Mouse (Mus musculus): Measurements from ENCODE around the gene Hoxc13. TPM values are rescaled to one million over a fixed set of nuclear protein-coding genes. Genes with fewer than 3 reads are reported as not detected.

Hoxc13 gene
- polyA plus RNA-seq, 1 experiment from 2014 or later, result not detected

DNA sequence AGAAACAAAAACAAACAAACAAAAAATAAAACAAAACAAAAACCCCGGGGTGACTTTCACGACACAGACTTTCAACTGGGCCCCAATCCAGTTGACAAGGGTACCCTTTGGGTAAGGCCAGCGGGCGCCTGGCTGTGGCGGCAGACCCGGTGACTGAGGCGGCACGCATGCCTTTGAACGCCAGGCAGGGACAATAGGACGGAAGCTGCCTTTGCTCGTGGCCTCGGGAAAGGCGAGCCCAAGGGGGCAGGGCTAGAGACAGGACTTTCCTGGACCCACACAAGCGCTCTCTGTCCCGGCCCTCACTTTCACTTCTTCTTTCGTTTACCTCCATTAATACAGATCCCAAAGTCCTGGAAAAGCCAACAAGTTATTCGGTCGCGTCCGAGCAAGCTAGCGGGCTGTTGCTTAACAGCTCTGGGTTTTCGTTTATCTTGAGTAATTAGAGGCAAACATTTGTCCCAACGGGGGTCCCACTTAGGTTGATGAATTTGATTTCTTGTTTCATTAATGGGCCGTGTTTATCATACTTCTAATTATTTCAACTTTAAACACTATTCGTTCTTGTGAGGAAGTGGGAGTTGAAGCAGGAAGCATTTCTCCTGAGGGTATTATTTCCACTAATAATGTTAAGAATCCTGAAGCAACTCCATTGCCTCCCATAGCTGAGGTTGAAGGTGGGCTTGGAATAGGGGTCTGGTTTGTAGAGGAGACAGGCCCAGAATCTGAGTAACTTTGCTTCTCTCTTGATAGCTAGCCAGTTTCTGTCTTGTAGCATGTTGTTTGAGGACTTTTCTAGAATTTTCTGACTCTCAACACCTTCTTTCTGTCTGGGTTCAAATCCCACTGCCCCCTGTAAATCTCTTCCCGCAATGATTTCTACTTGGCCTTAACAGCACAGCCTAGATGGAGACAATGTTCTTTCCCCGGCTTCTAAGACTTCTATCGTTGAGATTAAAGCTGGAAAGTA, 43.1 kb downstream of the Hoxc13 start:
- Histone ChIP-seq H3K4me3 (ENCODE audit: low read depth, low read length) (no peak overlapping the region), H3K9me3 (ENCODE audit: control insufficient read depth, low read length) (no peaks in the 10 kb centered on the region), H3K27me3 (ENCODE audit: control insufficient read depth, insufficient read depth, low read length) (peaks cover 52% of the 10 kb centered on the region), H3K4me1 (replicated peaks; ENCODE audit: control insufficient read depth, insufficient read depth) (no peaks in the 10 kb centered on the region), H3K36me3 (ENCODE audit: control insufficient read depth, insufficient read depth, low read length) (no peaks in the 10 kb centered on the region), H3K4me2 (replicated peaks; ENCODE audit: low read depth) (no peak overlapping the region), H3K9ac (ENCODE audit: low read length) (no peak overlapping the region), H3K27ac (replicated peaks) (no peak overlapping the region)
- no peak for TF ChIP-seq EP300 (optimal IDR thresholded peaks at IDR 0.05)
- no peak for TF ChIP-seq CTCF (IDR thresholded peaks at IDR 0.05; ENCODE audit: low read depth)
- ATAC-seq (ENCODE audit: low FRiP score, low TSS enrichment) (no peak), DNase-seq (ENCODE audit: low spot score) (no peak)
- 4% methylated on average over 28 of the region's 28 CpGs for WGBS

DNA sequence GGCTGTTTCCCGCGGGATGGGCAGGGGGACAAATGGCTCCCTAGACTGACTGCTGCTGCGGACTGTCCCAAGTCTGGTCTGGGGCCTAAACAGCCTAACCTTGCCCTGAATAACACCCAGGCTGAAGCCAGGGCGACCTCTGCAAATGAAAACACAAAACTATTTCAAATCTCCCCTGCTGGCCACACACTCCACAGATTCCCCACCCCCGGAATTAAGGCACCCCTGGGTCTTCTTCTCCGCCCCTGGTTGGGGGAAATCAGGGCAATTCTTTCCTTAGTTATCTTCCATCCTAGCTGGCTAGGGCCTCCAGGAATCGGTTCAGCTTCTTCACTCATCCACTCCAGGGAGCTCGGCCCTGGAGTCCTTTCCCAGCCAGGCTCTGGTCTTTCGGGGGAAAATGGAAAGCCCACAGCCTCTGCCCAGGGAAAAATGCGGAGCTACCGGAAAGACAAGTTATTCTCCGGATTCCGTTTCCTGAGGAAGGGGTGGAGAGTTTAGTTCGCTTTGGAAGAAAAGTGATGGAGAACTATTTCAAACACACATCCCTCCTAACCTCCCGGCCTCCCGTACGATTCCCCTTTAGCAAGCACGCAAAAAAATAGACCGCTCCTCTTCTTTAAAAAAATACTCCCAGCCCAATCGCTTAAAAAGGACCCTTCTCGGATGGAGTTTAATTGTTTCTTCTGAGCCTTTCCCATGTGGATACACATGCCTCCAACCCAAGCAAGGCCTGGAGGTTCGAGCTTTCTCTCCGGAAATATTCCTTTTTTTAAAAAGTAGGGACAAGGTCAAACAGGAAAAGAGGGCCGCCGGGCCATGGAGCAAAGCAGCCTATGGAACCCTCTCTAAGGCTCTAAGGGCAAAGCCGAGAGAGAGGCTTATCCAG, 44.3 kb downstream of the Hoxc13 start:
- H3K9me3 ChIP-seq (ENCODE audit: control insufficient read depth, low read length), result no peaks in the 10 kb centered on the region
- H3K36me3 ChIP-seq (ENCODE audit: control insufficient read depth, insufficient read depth, low read length), result no peaks in the 10 kb centered on the region
- WGBS, result 9% methylated on average over 26 of the region's 26 CpGs
- H3K4me3 ChIP-seq (ENCODE audit: low read depth, low read length), result no peak overlapping the region
- H3K27me3 ChIP-seq (ENCODE audit: control insufficient read depth, insufficient read depth, low read length), result peaks cover 48% of the 10 kb centered on the region
- ATAC-seq (ENCODE audit: low FRiP score, low TSS enrichment) (no peak), DNase-seq (ENCODE audit: low spot score) (no peak)
- no peak for TF ChIP-seq CTCF (IDR thresholded peaks at IDR 0.05; ENCODE audit: low read depth)
- H3K9ac ChIP-seq (ENCODE audit: low read length), result no peak overlapping the region
- H3K4me1 ChIP-seq (replicated peaks; ENCODE audit: control insufficient read depth, insufficient read depth), result no peaks in the 10 kb centered on the region
- H3K4me2 ChIP-seq (replicated peaks; ENCODE audit: low read depth), result no peak overlapping the region
- H3K27ac ChIP-seq (replicated peaks), result no peak overlapping the region

DNA sequence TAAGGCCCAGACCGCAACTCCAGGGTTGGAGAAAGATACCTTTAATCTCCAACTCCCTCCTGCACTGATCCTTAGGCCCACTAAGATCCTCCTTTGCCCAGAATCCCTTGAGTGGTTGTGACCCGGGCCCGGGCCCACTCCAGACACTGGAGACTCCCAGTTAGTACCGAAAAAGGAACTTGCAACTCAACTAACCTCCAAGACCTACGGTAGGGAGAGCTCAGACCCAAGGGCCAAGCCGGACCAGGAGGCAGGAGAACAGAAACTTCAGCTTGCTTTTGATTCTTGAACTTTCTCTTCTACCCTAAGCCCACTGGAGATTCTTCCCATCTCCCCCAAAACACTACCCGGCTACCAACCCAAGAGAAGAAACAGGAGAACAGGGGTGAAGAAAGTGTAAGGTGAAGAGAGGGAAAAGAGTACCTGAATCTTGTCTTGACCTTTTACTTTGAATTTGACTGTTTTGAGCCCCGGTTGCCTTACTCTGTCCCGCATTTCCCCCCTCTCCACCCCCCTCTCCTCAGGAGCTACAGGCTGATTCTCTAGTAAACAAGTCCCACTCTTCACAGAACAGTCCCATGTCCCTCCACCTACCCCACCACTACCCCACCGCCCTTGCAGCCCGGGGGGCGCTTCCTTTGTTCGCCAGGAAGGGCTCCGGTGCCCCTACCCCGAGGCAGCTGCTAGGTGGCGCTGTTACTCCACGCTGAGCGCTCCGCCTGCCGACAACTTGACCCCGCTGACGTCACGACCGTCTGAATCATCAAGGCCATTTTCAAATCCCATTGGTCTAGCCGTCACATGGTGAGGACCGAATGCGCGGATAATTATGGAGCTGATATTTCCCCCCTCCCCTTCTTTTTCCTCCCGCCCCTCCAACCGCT, 45.2 kb downstream of the Hoxc13 start:
- 6% methylated on average over 29 of the region's 30 CpGs for WGBS
- no peaks in the 10 kb centered on the region for H3K9me3 ChIP-seq (ENCODE audit: control insufficient read depth, low read length)
- DNase-seq (ENCODE audit: low spot score) (peak; percentile 84), ATAC-seq (ENCODE audit: low FRiP score, low TSS enrichment) (peak; percentile 72)
- no peak overlapping the region for H3K27ac ChIP-seq (replicated peaks)
- H3K4me3 ChIP-seq (ENCODE audit: low read depth, low read length), result peak overlapping the region; percentile 21
- TF ChIP-seq EP300 (optimal IDR thresholded peaks at IDR 0.05) (no peak), CTCF (IDR thresholded peaks at IDR 0.05; ENCODE audit: low read depth) (peak; percentile 88)
- H3K4me2 ChIP-seq (replicated peaks; ENCODE audit: low read depth), result peak overlapping the region; percentile 37
- H3K4me1 ChIP-seq (replicated peaks; ENCODE audit: control insufficient read depth, insufficient read depth), result no peaks in the 10 kb centered on the region
- H3K36me3 ChIP-seq (ENCODE audit: control insufficient read depth, insufficient read depth, low read length), result no peaks in the 10 kb centered on the region
- no peak overlapping the region for H3K9ac ChIP-seq (ENCODE audit: low read length)
- H3K27me3 ChIP-seq (ENCODE audit: control insufficient read depth, insufficient read depth, low read length), result peaks cover 48% of the 10 kb centered on the region

- WGBS, result 3% methylated on average over 26 of the region's 27 CpGs
- no peak for DNase-seq (ENCODE audit: low spot score)
- Histone ChIP-seq H3K4me2 (replicated peaks; ENCODE audit: low read depth) (peak within 1 kb of the TSS; percentile 37), H3K27me3 (ENCODE audit: control insufficient read depth, insufficient read depth, low read length) (peaks cover 48% of the 10 kb centered on the region), H3K36me3 (ENCODE audit: control insufficient read depth, insufficient read depth, low read length) (no peaks in the 10 kb centered on the region), H3K9ac (ENCODE audit: low read length) (no peak within 1 kb of the TSS), H3K4me1 (replicated peaks; ENCODE audit: control insufficient read depth, insufficient read depth) (no peaks in the 10 kb centered on the region), H3K4me3 (ENCODE audit: low read depth, low read length) (peak within 1 kb of the TSS; percentile 21), H3K9me3 (ENCODE audit: control insufficient read depth, low read length) (no peaks in the 10 kb centered on the region), H3K27ac (replicated peaks) (no peak within 1 kb of the TSS)
- ATAC-seq (ENCODE audit: low FRiP score, low TSS enrichment), result 0 out of 2 replicates have a peak, but pooled peaks have one; percentile 25
- TF ChIP-seq EP300 (optimal IDR thresholded peaks at IDR 0.05) (no peak), CTCF (IDR thresholded peaks at IDR 0.05; ENCODE audit: low read depth) (no peak)
Observed at GRCm38 (mm10) chr15:102966776-102967311, 45.9 kb downstream of the Hoxc13 start, which contains the start of gene Hoxc10. Gene Hoxc10 (plus strand): TSS chr15:102966796.

- WGBS, result 8% methylated on average over 12 of the region's 12 CpGs
- H3K27me3 ChIP-seq (ENCODE audit: control insufficient read depth, insufficient read depth, low read length), result peaks cover 50% of the 10 kb centered on the region
- H3K4me1 ChIP-seq (replicated peaks; ENCODE audit: control insufficient read depth, insufficient read depth), result no peaks in the 10 kb centered on the region
- H3K9ac ChIP-seq (ENCODE audit: low read length), result no peak within 1 kb of the TSS
- H3K27ac ChIP-seq (replicated peaks), result no peak within 1 kb of the TSS
- H3K4me3 ChIP-seq (ENCODE audit: low read depth, low read length), result peak within 1 kb of the TSS; percentile 21
- no peak for DNase-seq (ENCODE audit: low spot score)
- ATAC-seq (ENCODE audit: low FRiP score, low TSS enrichment), result no peak
- no peaks in the 10 kb centered on the region for H3K9me3 ChIP-seq (ENCODE audit: control insufficient read depth, low read length)
- no peaks in the 10 kb centered on the region for H3K36me3 ChIP-seq (ENCODE audit: control insufficient read depth, insufficient read depth, low read length)
- peak within 1 kb of the TSS; percentile 37 for H3K4me2 ChIP-seq (replicated peaks; ENCODE audit: low read depth)
- TF ChIP-seq CTCF (IDR thresholded peaks at IDR 0.05; ENCODE audit: low read depth) (no peak), EP300 (optimal IDR thresholded peaks at IDR 0.05) (no peak)
Observed at GRCm38 (mm10) chr15:102967312-102967510, 46.3 kb downstream of the Hoxc13 start, which contains the start of gene Hoxc5. Gene Hoxc5 (plus strand): TSS chr15:102967443.

Measured in stomach, postnatal 0 days (tissue).